Mouse (Mus musculus) stomach, embryonic 15.5 days (tissue): ENCODE results near the gene Scrn3. TPM values are rescaled to one million over a fixed set of nuclear protein-coding genes. Genes with fewer than 3 reads are reported as not detected.

Experiments used
- ATAC-seq: fragments of 200-750 bp; cut with Nextera tagmentation; 2 replicates; pipeline ENCODE4 v1.8.0; 2017; ENCODE audit warnings: low read depth, moderate number of reproducible peaks, moderate TSS enrichment; ENCODE audit not compliant: insufficient read depth, low FRiP score
- H3K27ac ChIP-seq: fragments of 300-500 bp; sonication (generic); 2 replicates; pipeline ENCODE4 v1.5.1; 2015; ENCODE audit warnings: mild to moderate bottlenecking, inconsistent platforms
- H3K27me3 ChIP-seq: fragments of 300-500 bp; sonication (generic); replicated peaks from 2 replicates; pipeline ENCODE4 v1.6.1; 2015; ENCODE audit warnings: inconsistent platforms
- H3K36me3 ChIP-seq: fragments of 300-500 bp; sonication (generic); 2 replicates; pipeline ENCODE4 v1.6.1; 2015; ENCODE audit warnings: inconsistent platforms
- H3K4me1 ChIP-seq: fragments of 300-500 bp; sonication (generic); 2 replicates; pipeline ENCODE4 v1.6.1; 2015; ENCODE audit warnings: inconsistent platforms
- H3K4me2 ChIP-seq: fragments of 300-500 bp; sonication (generic); 2 replicates; pipeline ENCODE4 v1.6.1; 2015; ENCODE audit warnings: mild to moderate bottlenecking, inconsistent platforms
- H3K4me3 ChIP-seq: fragments of 300-500 bp; sonication (generic); replicated peaks from 2 replicates; pipeline ENCODE4 v1.5.1; 2015; ENCODE audit warnings: inconsistent platforms
- H3K9ac ChIP-seq: fragments of 300-500 bp; sonication (generic); 2 replicates; pipeline ENCODE4 v1.6.1; 2015; ENCODE audit warnings: inconsistent platforms
- H3K9me3 ChIP-seq: fragments of 300-500 bp; sonication (generic); 2 replicates; pipeline ENCODE4 v1.6.1; 2016; ENCODE audit warnings: inconsistent platforms
- WGBS: fragments of 180-500 bp; shearing (Covaris S2); methylation state at CpG from one replicate; pipeline ENCODE4 v1.1.7; 2015; 5-methylcytosine and 5-hydroxymethylcytosine counted together
- polyA plus RNA-seq: library from polyadenylated mRNA; unstranded; fragments of >200 nt; fragmentation: Nextera tagmentation; extraction: Ambion mirVana; gene quantifications from 2 replicates; pipeline ENCODE4 v1.2.1, GENCODE M21; 2015

Gene Scrn3
- polyA plus RNA-seq, 1 experiment from 2014 or later, result 15.3 TPM

DNA sequence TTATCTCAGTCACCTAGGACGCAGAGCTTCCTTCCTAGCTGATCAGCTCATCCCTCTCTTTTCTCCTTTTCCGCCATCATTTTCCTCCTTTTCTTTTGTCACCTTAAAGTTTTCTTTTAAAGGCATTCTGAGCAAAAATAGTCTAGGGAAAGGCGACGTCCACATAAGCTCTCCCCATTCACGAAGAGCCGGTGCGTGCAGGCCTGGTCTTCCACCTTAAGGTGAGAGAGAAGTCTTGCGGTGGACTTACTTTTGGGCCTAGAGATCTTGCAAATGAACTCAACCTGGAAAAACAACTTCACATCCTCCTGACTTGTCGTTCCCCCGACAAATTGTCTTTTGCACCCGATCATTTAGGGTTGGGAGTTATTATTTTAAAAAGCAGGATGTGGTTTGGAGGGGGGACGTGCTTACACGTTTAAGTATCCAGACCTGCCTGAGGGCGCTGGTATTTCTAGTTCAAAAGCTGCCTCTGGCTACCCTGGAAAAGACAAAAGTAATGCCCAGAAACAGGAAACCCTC, 42.3 kb upstream of the Scrn3 start:
- Histone ChIP-seq H3K27me3 (peaks cover 83% of the 10 kb centered on the region), H3K9ac (no peak overlapping the region), H3K9me3 (no peaks in the 10 kb centered on the region), H3K27ac (no peak overlapping the region), H3K36me3 (no peaks in the 10 kb centered on the region), H3K4me1 (peaks cover 26% of the 10 kb centered on the region), H3K4me3 (no peak overlapping the region), H3K4me2 (no peak overlapping the region)
- WGBS, result 5% methylated on average over 14 of the region's 14 CpGs
- ATAC-seq, result no peak

DNA sequence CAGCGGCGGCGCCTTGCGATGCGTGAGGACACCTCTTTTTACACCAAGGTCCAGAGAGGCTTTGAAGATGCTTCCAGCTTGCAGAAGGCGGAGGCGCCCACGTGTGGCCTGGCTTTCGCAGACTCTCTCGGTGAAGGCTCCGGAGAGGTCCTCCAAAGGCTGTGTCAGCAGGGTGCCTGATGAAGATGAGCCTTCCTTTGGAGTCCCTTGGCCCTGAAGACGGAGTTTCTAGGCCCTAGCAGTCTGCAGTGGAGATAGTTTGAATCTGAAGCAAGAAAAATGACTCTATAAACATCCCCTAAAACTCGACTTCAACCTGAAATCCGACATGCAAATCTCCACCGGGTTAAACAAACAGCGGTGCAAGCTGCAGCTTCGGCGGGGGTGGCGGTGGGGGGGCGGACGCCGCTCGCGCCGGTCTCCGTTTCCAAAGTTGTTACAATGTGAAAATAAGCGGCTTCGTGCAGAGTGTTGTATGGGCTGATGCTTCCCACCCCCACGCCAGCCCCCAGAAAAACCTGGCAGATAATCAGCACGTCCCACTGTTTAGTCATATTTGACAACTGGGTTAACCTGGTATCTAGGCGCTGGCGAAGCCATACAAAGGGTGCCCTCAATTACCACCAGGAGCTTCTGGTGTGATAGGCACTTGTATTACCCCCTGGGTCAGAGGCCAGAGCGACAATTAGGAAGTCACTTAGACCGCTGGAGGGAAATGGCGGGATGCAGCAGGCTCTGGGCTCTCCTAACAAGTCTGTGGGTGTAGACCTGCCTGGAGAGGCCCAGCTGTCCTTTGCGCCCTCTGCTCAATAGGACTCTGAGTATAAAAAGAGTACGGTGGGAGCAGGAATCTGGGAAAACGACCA, 41.6 kb upstream of the Scrn3 start:
- Histone ChIP-seq H3K4me2 (no peak overlapping the region), H3K27me3 (peaks cover 76% of the 10 kb centered on the region), H3K9me3 (no peaks in the 10 kb centered on the region), H3K36me3 (no peaks in the 10 kb centered on the region), H3K27ac (no peak overlapping the region), H3K9ac (no peak overlapping the region), H3K4me3 (no peak overlapping the region), H3K4me1 (peaks cover 26% of the 10 kb centered on the region)
- no peak for ATAC-seq
- 2% methylated on average over 38 of the region's 38 CpGs for WGBS

DNA sequence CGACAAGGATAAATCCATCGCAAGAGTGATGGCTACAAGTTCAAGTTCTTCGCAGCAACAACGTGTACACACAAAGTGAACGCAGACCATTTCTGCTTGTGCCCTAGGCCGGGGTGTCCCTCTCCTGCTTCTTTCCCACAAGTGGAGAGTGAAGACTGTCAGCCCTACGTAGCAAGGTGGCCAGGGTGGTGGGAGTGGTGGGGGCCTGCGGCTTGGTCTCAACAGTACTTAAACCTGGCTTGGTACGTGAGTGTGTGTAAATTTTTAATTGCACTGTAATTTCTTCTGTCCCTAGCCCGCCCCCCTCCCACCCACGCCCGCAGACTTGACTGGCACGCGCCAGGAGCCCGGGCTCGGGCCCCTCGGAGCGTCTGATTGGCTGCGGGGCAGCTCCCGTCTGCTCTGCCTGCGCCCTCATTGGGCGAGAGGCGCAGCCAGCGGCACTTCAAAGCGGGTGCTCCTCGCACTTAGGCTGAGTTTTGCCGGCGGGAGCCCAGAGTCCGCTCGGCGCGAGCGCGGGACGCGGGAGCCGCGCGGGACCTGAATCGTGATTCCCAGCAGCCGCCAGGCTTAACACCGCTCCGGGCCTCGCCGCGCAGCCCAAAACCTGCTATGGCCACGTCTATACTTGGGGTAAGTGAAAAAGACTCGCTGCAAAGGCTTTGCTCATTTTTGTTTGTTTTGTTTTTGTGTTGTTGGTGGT, 40.8 kb upstream of the Scrn3 start, which contains the start of gene Sp9:
Gene Sp9, plus strand, starts transcription at position 467 of the 703 bp plus-strand sequence.
- H3K4me2 ChIP-seq, result peak within 1 kb of the TSS; percentile 66
- under 1% methylated on average over 48 of the region's 48 CpGs for WGBS
- H3K27ac ChIP-seq, result no peak within 1 kb of the TSS
- peaks cover 76% of the 10 kb centered on the region for H3K27me3 ChIP-seq
- H3K36me3 ChIP-seq, result no peaks in the 10 kb centered on the region
- ATAC-seq, result 0 out of 2 replicates have a peak, but pooled peaks have one; percentile 43
- no peaks in the 10 kb centered on the region for H3K9me3 ChIP-seq
- no peak within 1 kb of the TSS for H3K9ac ChIP-seq
- H3K4me1 ChIP-seq, result peaks cover 26% of the 10 kb centered on the region
- peak within 1 kb of the TSS; percentile 38 for H3K4me3 ChIP-seq

DNA sequence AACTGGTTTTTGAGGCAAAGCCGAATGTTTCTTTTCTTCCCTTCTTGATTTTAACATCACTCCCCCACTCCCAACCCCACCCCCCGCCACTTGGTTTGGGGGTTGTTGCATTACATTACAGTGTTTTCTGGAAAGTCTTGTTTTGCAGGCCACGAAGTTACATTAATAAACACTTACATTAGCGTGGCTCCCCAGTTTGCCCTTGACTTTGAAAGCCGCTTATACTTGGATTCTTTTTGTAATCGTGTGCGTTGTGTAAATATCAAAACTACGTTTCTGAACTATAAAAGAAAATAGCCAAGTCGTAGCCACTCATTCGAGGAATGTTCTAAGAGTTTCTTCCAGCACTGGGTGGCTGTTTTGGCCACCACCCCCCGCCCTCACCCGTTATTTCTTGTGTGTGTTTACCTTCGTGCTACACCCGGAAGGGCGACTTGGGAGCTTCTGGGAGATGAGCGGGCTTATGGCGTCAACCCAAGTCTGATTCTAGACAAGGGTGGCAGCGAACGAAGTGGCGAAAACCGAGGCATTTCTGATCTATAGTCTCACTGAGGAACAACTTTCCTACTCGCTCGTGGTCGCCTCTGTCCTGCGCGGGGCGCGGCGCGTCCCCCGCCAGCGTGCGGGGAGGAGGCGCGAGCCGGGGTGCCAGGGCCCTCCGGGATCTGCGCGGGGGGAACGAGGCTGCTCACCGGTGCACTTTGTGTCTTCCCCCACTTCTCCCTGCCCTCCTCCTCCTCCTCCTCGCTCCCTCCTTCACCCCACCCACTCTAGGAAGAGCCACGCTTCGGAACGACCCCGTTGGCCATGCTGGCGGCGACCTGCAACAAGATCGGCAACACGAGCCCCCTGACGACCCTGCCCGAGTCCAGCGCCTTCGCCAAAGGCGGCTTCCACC, 39.8 kb upstream of the Scrn3 start:
- Histone ChIP-seq H3K9me3 (no peaks in the 10 kb centered on the region), H3K4me3 (peak overlapping the region; percentile 38), H3K27ac (no peak overlapping the region), H3K36me3 (no peaks in the 10 kb centered on the region), H3K27me3 (peaks cover 78% of the 10 kb centered on the region), H3K4me2 (peak overlapping the region; percentile 66), H3K4me1 (peaks cover 26% of the 10 kb centered on the region), H3K9ac (no peak overlapping the region)
- 2% methylated on average over 53 of the region's 55 CpGs for WGBS
- ATAC-seq, result no peak

DNA sequence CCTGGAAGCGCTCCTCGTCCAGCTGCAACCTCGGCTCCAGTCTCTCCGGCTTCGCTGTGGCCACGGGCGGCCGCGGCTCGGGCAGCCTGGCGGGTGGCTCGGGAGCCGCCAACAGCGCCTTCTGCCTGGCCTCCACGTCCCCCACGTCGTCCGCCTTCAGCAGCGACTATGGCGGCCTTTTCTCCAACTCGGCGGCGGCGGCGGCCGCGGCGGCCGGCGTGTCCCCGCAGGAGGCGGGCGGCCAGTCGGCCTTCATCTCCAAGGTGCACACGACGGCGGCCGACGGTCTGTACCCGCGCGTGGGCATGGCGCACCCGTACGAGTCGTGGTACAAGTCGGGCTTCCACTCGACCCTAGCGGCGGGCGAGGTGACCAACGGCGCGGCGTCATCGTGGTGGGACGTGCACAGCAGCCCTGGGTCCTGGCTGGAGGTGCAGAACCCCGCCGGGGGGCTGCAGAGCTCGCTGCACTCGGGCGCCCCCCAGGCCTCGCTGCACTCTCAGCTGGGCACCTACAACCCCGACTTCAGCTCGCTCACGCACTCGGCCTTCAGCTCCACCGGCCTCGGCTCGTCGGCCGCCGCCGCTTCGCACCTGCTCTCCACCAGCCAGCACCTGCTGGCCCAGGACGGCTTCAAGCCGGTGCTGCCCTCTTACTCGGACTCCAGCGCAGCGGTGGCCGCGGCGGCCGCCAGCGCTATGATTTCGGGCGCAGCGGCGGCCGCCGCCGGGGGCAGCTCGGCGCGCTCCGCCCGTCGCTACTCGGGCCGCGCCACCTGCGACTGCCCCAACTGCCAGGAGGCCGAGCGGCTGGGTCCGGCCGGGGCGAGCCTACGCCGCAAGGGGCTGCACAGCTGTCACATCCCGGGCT, 38.9 kb upstream of the Scrn3 start:
- WGBS, result under 1% methylated on average over 91 of the region's 110 CpGs
- H3K4me1 ChIP-seq, result peaks cover 26% of the 10 kb centered on the region
- H3K9ac ChIP-seq, result no peak overlapping the region
- peak overlapping the region; percentile 38 for H3K4me3 ChIP-seq
- H3K9me3 ChIP-seq, result no peaks in the 10 kb centered on the region
- no peak overlapping the region for H3K27ac ChIP-seq
- H3K4me2 ChIP-seq, result peak overlapping the region; percentile 66
- H3K27me3 ChIP-seq, result peaks cover 77% of the 10 kb centered on the region
- H3K36me3 ChIP-seq, result no peaks in the 10 kb centered on the region
- no peak for ATAC-seq

DNA sequence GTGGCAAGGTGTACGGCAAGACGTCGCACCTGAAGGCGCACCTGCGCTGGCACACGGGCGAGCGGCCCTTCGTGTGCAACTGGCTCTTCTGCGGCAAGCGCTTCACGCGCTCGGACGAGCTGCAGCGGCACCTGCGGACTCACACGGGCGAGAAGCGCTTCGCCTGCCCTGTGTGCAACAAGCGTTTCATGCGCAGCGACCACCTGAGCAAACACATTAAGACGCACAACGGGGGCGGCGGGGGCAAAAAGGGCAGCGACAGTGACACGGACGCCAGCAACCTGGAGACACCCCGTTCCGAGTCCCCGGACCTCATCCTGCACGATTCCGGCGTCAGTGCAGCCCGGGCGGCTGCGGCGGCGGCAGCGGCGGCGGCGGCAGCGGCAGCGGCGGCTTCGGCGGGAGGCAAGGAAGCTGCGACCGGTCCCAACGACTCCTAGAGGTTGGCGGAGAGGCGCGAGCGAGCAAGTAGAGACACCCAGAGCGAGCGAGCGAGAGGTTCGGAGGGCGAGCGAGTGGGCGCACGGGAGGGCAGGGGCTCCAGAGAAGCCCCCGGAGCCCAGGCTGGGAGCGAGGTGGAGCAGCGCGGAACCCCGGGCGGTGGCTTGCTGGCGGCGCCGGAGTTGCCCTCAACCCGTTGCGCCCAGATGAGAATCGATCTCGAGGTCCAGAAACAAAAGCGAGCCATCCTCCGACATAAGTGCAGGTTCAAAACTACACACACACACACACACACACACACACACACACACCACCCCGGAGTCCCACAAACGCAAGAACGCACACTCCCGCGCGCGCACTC, 38.1 kb upstream of the Scrn3 start:
- no peak overlapping the region for H3K9ac ChIP-seq
- under 1% methylated on average over 77 of the region's 88 CpGs for WGBS
- H3K27me3 ChIP-seq, result peaks cover 81% of the 10 kb centered on the region
- H3K4me2 ChIP-seq, result peak overlapping the region; percentile 66
- H3K9me3 ChIP-seq, result no peaks in the 10 kb centered on the region
- ATAC-seq, result no peak
- no peaks in the 10 kb centered on the region for H3K36me3 ChIP-seq
- H3K27ac ChIP-seq, result no peak overlapping the region
- peaks cover 34% of the 10 kb centered on the region for H3K4me1 ChIP-seq
- peak overlapping the region; percentile 38 for H3K4me3 ChIP-seq

DNA sequence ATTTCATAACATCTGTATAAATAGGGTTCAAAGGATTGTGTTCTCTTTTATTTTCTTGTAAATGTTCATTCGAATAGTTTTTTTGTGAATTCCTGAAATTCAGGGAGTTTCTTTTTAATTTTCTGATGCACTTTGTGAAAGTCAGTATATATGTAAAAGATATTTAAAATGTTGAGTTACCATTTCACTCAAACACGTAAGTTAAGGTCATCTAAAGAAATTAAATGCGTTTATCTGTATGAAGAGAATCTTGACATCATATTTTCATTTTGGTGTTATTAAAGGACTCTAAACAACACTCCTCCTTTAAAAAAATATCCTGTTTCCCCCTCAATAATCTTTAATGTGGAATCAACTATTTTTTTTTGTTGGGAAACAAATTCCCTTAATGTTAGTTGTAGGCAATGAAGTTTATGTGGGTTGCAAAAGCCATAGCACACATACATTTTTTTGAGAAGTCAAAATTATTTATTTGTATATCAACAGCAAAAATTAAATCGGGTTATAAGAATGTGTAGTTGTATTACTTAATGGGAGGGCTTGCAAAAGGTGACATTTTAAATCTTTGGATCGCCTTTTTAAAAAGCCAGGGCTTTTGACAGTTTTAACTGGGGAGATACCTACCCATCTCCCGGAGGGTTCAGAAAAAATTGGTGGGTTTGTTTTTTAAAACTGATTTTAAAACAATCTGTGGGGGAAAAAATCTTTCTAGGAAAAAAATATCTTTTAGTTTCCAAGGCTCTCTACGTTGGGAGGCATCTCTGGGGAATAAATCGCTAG, 37.0 kb upstream of the Scrn3 start:
- Histone ChIP-seq H3K4me3 (no peak overlapping the region), H3K4me2 (no peak overlapping the region), H3K4me1 (peaks cover 37% of the 10 kb centered on the region), H3K36me3 (no peaks in the 10 kb centered on the region), H3K27ac (no peak overlapping the region), H3K27me3 (peaks cover 80% of the 10 kb centered on the region), H3K9me3 (no peaks in the 10 kb centered on the region), H3K9ac (no peak overlapping the region)
- ATAC-seq, result no peak
- WGBS, result 10% methylated on average over 8 of the region's 8 CpGs

DNA sequence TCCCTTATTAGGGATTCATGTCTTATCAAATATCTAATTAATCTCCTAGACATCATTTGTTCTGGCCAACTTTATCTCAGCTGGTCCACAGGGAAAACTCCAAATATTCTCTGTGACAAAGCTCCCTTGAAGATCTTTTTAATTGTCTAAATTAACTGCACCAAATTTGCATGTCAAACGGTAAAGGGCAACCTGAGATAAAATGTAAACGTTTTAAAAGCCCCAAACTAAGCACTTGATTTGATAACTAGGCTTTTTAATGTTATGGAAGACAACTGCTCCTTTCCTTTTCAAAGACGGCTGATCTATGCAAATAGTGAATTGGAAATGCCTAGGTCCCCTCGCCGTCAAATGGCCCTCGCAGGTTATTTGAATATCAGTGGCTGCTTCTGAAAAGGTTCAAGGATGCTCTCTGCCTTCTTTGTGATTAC, 36.2 kb upstream of the Scrn3 start:
- no peak overlapping the region for H3K9ac ChIP-seq
- H3K27ac ChIP-seq, result no peak overlapping the region
- H3K9me3 ChIP-seq, result no peaks in the 10 kb centered on the region
- H3K27me3 ChIP-seq, result peaks cover 79% of the 10 kb centered on the region
- no peak overlapping the region for H3K4me3 ChIP-seq
- no peaks in the 10 kb centered on the region for H3K36me3 ChIP-seq
- peaks cover 43% of the 10 kb centered on the region for H3K4me1 ChIP-seq
- ATAC-seq, result no peak
- no peak overlapping the region for H3K4me2 ChIP-seq
- WGBS, result 2% methylated on average over 6 of the region's 6 CpGs

DNA sequence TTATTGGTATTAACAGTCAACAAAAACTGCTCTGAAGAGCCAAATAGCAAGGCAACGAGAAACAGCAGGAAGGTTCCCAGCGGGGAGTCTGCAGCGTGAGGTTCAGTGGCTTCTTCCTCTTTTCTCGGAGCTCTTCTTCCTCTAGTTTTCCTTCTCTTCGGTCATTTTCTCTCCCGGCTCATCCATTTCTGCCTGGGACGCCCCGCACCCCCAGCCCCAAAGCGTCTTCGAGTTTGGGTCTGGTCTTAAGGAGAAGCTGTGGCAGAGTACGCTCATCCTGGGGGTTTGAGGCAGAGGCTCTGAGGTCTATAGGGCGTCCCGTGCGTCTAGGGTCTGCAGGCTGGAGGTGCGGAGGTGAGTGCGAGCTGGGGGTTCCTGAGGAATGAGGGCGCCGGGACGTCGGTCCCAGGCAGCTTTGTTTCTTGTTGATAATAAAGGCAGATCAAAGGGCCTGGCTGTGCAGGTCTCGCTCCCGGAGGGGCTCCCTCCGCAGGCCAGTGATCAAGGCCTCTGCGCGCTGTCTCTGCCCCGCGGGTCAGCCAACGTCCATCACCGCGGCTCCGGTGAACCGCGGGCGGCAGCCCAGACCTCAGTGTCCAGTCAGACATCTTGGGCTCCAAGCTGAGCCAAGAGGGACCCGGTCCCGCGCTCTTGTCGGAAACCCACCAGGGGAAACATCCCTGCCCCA, 35.2 kb upstream of the Scrn3 start:
- 0 out of 2 replicates have a peak overlapping the region, but pooled peaks have one; percentile 7 for H3K4me3 ChIP-seq
- ATAC-seq, result no peak
- WGBS, result 3% methylated on average over 38 of the region's 38 CpGs
- H3K36me3 ChIP-seq, result no peaks in the 10 kb centered on the region
- peaks cover 38% of the 10 kb centered on the region for H3K4me1 ChIP-seq
- H3K27ac ChIP-seq, result no peak overlapping the region
- no peak overlapping the region for H3K9ac ChIP-seq
- peaks cover 79% of the 10 kb centered on the region for H3K27me3 ChIP-seq
- no peak overlapping the region for H3K4me2 ChIP-seq
- H3K9me3 ChIP-seq, result no peaks in the 10 kb centered on the region
